Mouse (Mus musculus) myocyte (in vitro differentiated cells): Measurements from ENCODE around the gene Samd4b. TPM values are rescaled to one million over a fixed set of nuclear protein-coding genes. Genes with fewer than 3 reads are reported as not detected.

Source experiments
- H3K27me3 ChIP-seq: one replicate; pipeline ENCODE4 v1.6.1; 2011; ENCODE audit not compliant: control insufficient read depth, insufficient read depth, insufficient read length
- H3K36me3 ChIP-seq: one replicate; pipeline ENCODE4 v1.6.1; 2011; ENCODE audit not compliant: control insufficient read depth, insufficient read depth
- H3K4me2 ChIP-seq: one replicate; pipeline ENCODE4 v1.6.1; 2011; ENCODE audit warnings: low read depth, control low read depth
- H3K4me3 ChIP-seq: one replicate; pipeline ENCODE4 v1.5.1; 2011; ENCODE audit warnings: mild to moderate bottlenecking, control low read depth, moderate library complexity
- H3K79me2 ChIP-seq: one replicate; pipeline ENCODE4 v1.6.1; 2011; ENCODE audit not compliant: control insufficient read depth, insufficient read depth
- H3ac ChIP-seq: one replicate; pipeline ENCODE4 v1.6.1; 2011; ENCODE audit not compliant: control insufficient read depth, insufficient read length
- CEBPB ChIP-seq: IDR thresholded peaks from 2 replicates; pipeline ENCODE4 v1.6.1; 2011; ENCODE audit warnings: mild to moderate bottlenecking, moderate library complexity; ENCODE audit not compliant: poor library complexity, insufficient read depth, severe bottlenecking
- E2F4 ChIP-seq: IDR thresholded peaks from one replicate; pipeline ENCODE4 v1.6.1; 2011; ENCODE audit warnings: mild to moderate bottlenecking, control low read depth, moderate library complexity; ENCODE audit not compliant: insufficient read depth
- MAX ChIP-seq: IDR thresholded peaks from one replicate; pipeline ENCODE4 v1.6.1; 2011; ENCODE audit warnings: low read depth, mild to moderate bottlenecking, control low read depth
- MYOD1 ChIP-seq, 3 experiments: IDR thresholded peaks; one replicate each; pipeline ENCODE4 v1.6.1; 2011; ENCODE audit warnings: control low read depth in 2 of 3, low read depth in 2 of 3, mild to moderate bottlenecking in 2 of 3, moderate library complexity in 1 of 3; ENCODE audit not compliant: insufficient read length in 2 of 3, control insufficient read depth in 1 of 3
- MYOG ChIP-seq, 3 experiments: IDR thresholded peaks; one replicate each; pipeline ENCODE4 v1.6.1; 2011; ENCODE audit warnings: control low read depth in 2 of 3, low read depth in 2 of 3, mild to moderate bottlenecking in 2 of 3; ENCODE audit not compliant: insufficient read length in 2 of 3, control insufficient read depth in 1 of 3, insufficient read depth in 1 of 3
- POLR2A ChIP-seq: IDR thresholded peaks from one replicate; pipeline ENCODE4 v1.6.1; 2011; ENCODE audit warnings: low read depth, mild to moderate bottlenecking, control low read depth, moderate library complexity; ENCODE audit not compliant: insufficient read length
- POLR2AphosphoS2 ChIP-seq: IDR thresholded peaks from one replicate; pipeline ENCODE4 v1.6.1; 2011; ENCODE audit warnings: low read depth, control low read depth; ENCODE audit not compliant: insufficient read length
- REST ChIP-seq: IDR thresholded peaks from one replicate; pipeline ENCODE4 v1.6.1; 2011; ENCODE audit warnings: mild to moderate bottlenecking, control low read depth, moderate library complexity; ENCODE audit not compliant: insufficient read depth, insufficient read length
- SRF ChIP-seq: IDR thresholded peaks from one replicate; pipeline ENCODE4 v1.6.1; 2011; ENCODE audit warnings: low read depth; ENCODE audit not compliant: control insufficient read depth, insufficient read length
- TCF12 ChIP-seq: IDR thresholded peaks from one replicate; pipeline ENCODE4 v1.6.1; 2011; ENCODE audit warnings: mild to moderate bottlenecking, control low read depth; ENCODE audit not compliant: poor library complexity, insufficient read depth, severe bottlenecking
- TCF3 ChIP-seq: IDR thresholded peaks from one replicate; pipeline ENCODE4 v1.6.1; 2011; ENCODE audit warnings: low read depth, control low read depth; ENCODE audit not compliant: insufficient read length
- USF1 ChIP-seq: IDR thresholded peaks from one replicate; pipeline ENCODE4 v1.6.1; 2011; ENCODE audit warnings: low read depth, mild to moderate bottlenecking, control low read depth, moderate library complexity
- polyA plus RNA-seq: library from polyadenylated mRNA; unstranded; fragments of >200 nt; fragmentation: generic; extraction: Trizol; gene quantifications from one replicate; pipeline ENCODE4 v1.2.1, GENCODE M21; 2012; ENCODE audit warnings: missing spikeins

Gene Samd4b
- polyA plus RNA-seq, 1 experiment = 29.4 TPM

- H3ac ChIP-seq = no peak overlapping the region
- no peak for TF ChIP-seq E2F4
- TF ChIP-seq USF1 = no peak
- no peak for TF ChIP-seq MYOG (IDR thresholded peaks at IDR 0.05; ENCODE audit: control insufficient read depth in 1 of 3, insufficient read depth in 1 of 3, insufficient read length in 2 of 3, low read depth in 2 of 3)
- no peak for TF ChIP-seq MAX
- TF ChIP-seq CEBPB = no peak
- no peak for TF ChIP-seq TCF12
- no peak for TF ChIP-seq POLR2A
- no peak for TF ChIP-seq TCF3
- no peak for TF ChIP-seq MYOD1 (IDR thresholded peaks at IDR 0.05; ENCODE audit: control insufficient read depth in 1 of 3, insufficient read length in 2 of 3, low read depth in 2 of 3)
- no peak for TF ChIP-seq POLR2AphosphoS2
- TF ChIP-seq REST = no peak
- no peak for TF ChIP-seq SRF
- H3K36me3 ChIP-seq = no peaks in the 10 kb centered on the region
- no peak overlapping the region for H3K4me2 ChIP-seq
- no peaks in the 10 kb centered on the region for H3K79me2 ChIP-seq
- H3K4me3 ChIP-seq = no peak overlapping the region
- peaks cover 31% of the 10 kb centered on the region for H3K27me3 ChIP-seq
These were observed 121.8 kb downstream of the Samd4b start for GRCm38 (mm10) chr7:28476191-28476590.

- H3K79me2 ChIP-seq = no peaks in the 10 kb centered on the region
- H3K27me3 ChIP-seq = peaks cover 58% of the 10 kb centered on the region
- TF ChIP-seq TCF3 = no peak
- TF ChIP-seq POLR2A = no peak
- TF ChIP-seq TCF12 = no peak
- TF ChIP-seq MAX = no peak
- TF ChIP-seq USF1 = no peak
- no peak for TF ChIP-seq MYOD1 (IDR thresholded peaks at IDR 0.05; ENCODE audit: control insufficient read depth in 1 of 3, insufficient read length in 2 of 3, low read depth in 2 of 3)
- TF ChIP-seq MYOG (IDR thresholded peaks at IDR 0.05; ENCODE audit: control insufficient read depth in 1 of 3, insufficient read depth in 1 of 3, insufficient read length in 2 of 3, low read depth in 2 of 3) = no peak
- no peak for TF ChIP-seq REST
- no peak for TF ChIP-seq E2F4
- TF ChIP-seq SRF = no peak
- TF ChIP-seq CEBPB = no peak
- no peak for TF ChIP-seq POLR2AphosphoS2
- no peak overlapping the region for H3K4me3 ChIP-seq
- H3ac ChIP-seq = no peak overlapping the region
- H3K36me3 ChIP-seq = no peaks in the 10 kb centered on the region
- no peak overlapping the region for H3K4me2 ChIP-seq
These were observed 130.7 kb downstream of the Samd4b start for GRCm38 (mm10) chr7:28467213-28467751.

- Histone ChIP-seq H3K4me3 (no peak overlapping the region), H3ac (no peak overlapping the region), H3K4me2 (no peak overlapping the region), H3K36me3 (no peaks in the 10 kb centered on the region), H3K27me3 (peaks cover 60% of the 10 kb centered on the region), H3K79me2 (no peaks in the 10 kb centered on the region)
- TF ChIP-seq POLR2A (no peak), MAX (no peak), TCF3 (no peak), POLR2AphosphoS2 (no peak), MYOD1 (IDR thresholded peaks at IDR 0.05; ENCODE audit: control insufficient read depth in 1 of 3, insufficient read length in 2 of 3, low read depth in 2 of 3) (no peak), SRF (no peak), USF1 (no peak), MYOG (IDR thresholded peaks at IDR 0.05; ENCODE audit: control insufficient read depth in 1 of 3, insufficient read depth in 1 of 3, insufficient read length in 2 of 3, low read depth in 2 of 3) (no peak), CEBPB (no peak), E2F4 (no peak), REST (no peak), TCF12 (no peak)
These were observed 131.2 kb downstream of the Samd4b start for GRCm38 (mm10) chr7:28466721-28467212.

GRCm38 (mm10) chr7:28464416-28465212 lies 133.3 kb downstream of the Samd4b start:
- Histone ChIP-seq H3K4me3 (no peak overlapping the region), H3K36me3 (no peaks in the 10 kb centered on the region), H3ac (no peak overlapping the region), H3K4me2 (no peak overlapping the region), H3K79me2 (no peaks in the 10 kb centered on the region), H3K27me3 (peaks cover 46% of the 10 kb centered on the region)
- no peak for TF ChIP-seq E2F4
- no peak for TF ChIP-seq MYOD1 (IDR thresholded peaks at IDR 0.05; ENCODE audit: control insufficient read depth in 1 of 3, insufficient read length in 2 of 3, low read depth in 2 of 3)
- no peak for TF ChIP-seq SRF
- no peak for TF ChIP-seq POLR2AphosphoS2
- TF ChIP-seq MYOG (IDR thresholded peaks at IDR 0.05; ENCODE audit: control insufficient read depth in 1 of 3, insufficient read depth in 1 of 3, insufficient read length in 2 of 3, low read depth in 2 of 3) = no peak
- TF ChIP-seq CEBPB = no peak
- TF ChIP-seq POLR2A = no peak
- TF ChIP-seq REST = no peak
